Mouse (Mus musculus) olfactory bulb, adult 2 months (tissue): ENCODE results near the gene Acly.

Experiments
- CTCF ChIP-seq: fragments of 200-500 bp; IDR thresholded peaks from 2 replicates; pipeline ENCODE4 v1.5.1; 2012; ENCODE audit warnings: low read depth, mild to moderate bottlenecking, low read length, moderate library complexity; ENCODE audit not compliant: insufficient read depth
- POLR2A ChIP-seq: fragments of 200-500 bp; IDR thresholded peaks from 2 replicates; pipeline ENCODE4 v1.6.1; 2012; ENCODE audit warnings: mild to moderate bottlenecking, low read depth, low read length, moderate library complexity; ENCODE audit not compliant: insufficient read depth

GRCm38 (mm10) chr11:100546955-100547354 lies 19.2 kb upstream of the Acly start:
- TF ChIP-seq CTCF (no peak), POLR2A (no peak)
